Mouse (Mus musculus) urinary bladder, postnatal 10 days (tissue): ENCODE measurements at regions not wholly inside any gene's neighbourhood (a gene's known extent, or its start where the extent isn't known, plus 50 kb on each side); places are given as distances from the start of the nearest gene placed in this dataset.
A peak's percentile ranks its signal among the peaks of the same experiment; 100 is the strongest.

Source experiments
- DNase-seq: peaks from one replicate; pipeline ENCODE4 v3.0.0; 2022; ENCODE audit warnings: low spot score

- no peak for DNase-seq
Measured at GRCm38 (mm10) chr2:161340291-161340690, 231.4 kb upstream of the Chd6 start.

GRCm38 (mm10) chr2:161339327-161340001 is 230.6 kb upstream of the Chd6 start:
- DNase-seq, result no peak

DNA sequence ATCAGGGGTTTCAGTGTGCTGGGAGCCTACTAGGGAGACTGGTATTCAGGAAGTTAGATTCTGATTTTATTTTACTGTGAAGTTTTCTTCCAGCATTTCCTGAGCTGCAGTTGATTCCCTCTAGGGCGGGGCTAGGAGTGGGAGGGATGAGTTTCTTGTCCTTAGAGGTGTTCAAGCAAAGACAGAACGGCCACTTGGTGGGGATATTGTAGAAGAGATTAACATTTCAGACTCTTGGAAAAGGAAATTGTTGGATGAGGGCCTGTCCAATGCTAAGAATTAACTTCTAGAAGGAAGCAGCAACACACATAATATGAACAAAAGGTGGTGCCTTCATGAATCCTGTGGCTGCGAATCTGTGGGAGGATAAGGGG is 230.1 kb upstream of the Chd6 start:
- DNase-seq, result no peak

DNA sequence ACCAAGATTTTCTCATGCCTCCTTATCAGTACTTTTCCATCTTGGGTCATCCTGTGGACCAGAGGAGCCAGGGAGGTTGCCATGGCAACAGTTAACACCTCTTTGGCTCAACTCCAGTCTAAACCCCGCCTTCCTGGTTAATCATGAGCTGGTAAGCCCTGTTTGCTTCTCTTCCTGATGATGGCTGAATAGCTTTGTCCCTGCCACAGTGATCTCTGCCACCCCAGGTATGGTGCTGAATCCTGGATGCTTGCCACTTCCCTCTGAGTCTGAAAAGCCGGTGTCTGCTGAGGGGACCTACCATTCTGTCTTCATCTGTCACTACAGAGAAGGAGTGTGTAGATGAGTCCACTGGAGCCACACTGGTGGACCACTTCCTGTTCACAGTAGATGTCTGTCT is 223.8 kb upstream of the Chd6 start:
- DNase-seq, result no peak

DNA sequence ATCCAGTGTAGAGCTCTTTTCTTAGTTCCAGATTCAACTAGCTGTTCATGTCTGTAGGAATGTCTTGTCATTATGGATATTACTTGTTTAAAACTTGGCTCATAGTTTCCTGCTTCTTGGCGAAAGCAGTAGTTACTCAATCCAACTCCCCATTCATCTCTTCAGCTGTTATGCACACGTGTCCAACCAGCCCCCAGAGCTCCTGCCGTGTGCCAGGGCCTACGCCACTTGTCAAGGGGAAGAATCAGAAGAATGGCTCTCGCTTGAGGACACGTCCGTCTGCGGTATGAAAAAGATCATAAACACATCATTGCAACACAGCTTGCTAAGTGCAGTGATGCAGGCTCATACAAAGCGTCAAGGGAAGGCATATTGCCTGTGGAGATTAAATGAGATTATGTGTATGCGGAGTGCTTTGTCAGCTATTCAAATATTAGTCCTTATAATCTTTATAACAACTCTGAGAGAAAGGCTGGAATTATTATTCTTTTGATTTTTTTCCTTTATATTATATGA is 223.0 kb upstream of the Chd6 start:
- no peak for DNase-seq

DNA sequence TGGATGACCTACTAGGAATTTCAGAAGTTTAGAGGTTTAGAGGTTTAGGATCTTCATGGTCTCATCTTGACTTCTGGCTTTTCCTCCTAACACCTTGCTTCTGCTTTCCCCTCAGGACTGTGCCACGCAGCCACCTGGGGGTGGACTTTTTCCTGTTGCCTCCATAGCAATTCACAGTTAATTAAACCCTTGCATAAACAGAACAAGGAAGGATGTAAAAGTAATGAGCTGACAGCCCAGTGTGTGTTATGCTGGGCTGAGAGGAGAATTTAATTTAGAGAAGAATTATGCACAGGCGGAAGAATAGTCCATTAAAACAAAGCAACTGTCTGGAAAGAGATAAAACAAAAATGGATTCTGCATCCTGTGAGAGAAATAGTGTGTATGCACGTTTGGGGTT is 193.9 kb upstream of the Chd6 start:
- DNase-seq, result no peak

GRCm38 (mm10) chr2:161268861-161269413 is 160.1 kb upstream of the Chd6 start:
- no peak for DNase-seq

- DNase-seq, result no peak
Measured at GRCm38 (mm10) chr2:161266476-161266875, 157.6 kb upstream of the Chd6 start.

DNA sequence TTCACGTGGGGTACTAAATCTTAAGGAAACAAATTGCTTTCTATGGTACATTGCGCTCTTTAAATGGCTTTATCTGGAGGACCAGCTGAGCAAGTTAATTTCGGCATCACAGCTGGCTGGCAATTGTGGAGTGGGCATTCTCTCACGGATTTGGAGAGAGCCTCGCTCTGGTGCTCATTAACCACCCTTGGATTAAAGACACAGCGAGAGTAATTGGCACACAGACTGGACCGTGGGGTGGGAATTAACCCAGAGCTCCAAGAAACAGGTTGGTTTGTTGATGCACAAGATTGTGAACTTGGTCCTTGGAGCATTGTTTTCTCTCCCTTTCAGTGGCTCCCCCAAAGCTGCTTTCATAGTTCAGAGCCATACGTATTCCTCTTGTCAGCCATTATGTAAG is 156.3 kb upstream of the Chd6 start:
- no peak for DNase-seq

- no peak for DNase-seq
Measured at GRCm38 (mm10) chr2:161252761-161253160, 143.9 kb upstream of the Chd6 start.

DNA sequence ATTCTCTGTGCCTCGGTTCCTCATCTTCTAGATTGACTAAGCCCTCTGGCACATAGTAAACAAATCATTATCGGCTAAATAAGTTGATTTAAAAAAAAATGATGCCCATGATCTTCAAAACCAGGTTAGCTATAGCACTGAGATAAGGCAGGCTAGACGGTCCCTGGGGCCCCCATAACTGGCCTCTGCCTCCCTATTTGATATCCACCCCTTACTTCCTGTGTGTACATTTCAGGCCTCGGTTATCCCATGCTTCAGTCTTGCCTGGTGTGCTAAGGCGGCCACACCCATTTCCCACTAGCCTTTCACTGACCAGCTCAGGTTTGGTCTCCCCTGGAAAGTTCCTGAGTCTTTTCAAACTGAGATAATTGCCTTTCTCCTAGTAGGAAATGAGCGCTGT is 132.8 kb upstream of the Chd6 start:
- DNase-seq, result no peak

- DNase-seq, result no peak
Measured at GRCm38 (mm10) chr2:161237280-161237819, 128.5 kb upstream of the Chd6 start.

DNA sequence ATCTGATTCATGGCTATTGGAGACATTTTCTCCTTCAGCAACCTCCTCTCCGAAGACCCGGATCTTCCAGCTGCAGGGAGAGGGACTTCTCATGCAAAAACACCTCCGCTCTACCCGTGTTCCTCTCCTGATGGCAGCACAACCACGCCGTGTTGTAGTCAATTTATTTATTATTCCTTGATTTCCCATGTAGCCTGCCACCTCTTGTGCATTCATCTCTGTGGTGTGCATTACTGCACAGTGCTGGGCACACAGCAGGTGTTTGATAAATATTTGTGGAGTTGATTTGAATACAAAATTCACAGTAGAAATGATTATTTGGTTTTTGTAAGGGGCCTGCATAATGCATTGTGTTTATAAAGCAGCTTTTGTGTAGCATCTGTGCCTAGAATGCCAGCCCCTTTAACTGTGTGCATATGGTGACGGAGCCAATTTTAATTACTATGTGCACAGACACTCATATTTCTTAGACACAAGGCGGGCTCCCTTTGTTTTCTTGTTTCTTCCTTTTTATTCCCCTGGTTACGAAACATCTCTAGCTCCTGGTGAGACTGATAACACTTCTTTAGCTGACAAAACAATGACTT is 124.4 kb upstream of the Chd6 start:
- no peak for DNase-seq

GRCm38 (mm10) chr2:161231405-161231804 is 122.5 kb upstream of the Chd6 start:
- DNase-seq, result no peak

DNA sequence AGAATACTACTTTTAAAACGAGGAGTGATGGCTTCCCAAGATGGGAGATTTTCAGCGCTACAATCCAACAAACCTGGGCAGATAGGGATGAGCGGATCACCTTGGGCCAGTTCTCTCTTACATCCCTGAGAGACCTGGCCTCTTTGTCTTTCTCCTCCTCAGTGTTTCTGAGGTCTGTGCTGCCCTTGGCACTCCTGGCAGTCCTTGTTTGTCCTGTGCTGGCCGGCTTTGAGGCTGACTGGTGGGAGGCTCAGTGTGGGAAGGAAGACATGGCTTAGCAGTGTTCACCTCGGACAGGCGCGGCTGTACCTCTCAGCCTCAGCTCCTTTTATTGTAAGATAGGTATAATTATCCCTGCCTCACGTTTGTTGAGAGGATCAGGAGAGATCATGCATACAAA is 106.9 kb upstream of the Chd6 start:
- no peak for DNase-seq

GRCm38 (mm10) chr2:161214681-161215458 is 106.0 kb upstream of the Chd6 start:
- no peak for DNase-seq

DNA sequence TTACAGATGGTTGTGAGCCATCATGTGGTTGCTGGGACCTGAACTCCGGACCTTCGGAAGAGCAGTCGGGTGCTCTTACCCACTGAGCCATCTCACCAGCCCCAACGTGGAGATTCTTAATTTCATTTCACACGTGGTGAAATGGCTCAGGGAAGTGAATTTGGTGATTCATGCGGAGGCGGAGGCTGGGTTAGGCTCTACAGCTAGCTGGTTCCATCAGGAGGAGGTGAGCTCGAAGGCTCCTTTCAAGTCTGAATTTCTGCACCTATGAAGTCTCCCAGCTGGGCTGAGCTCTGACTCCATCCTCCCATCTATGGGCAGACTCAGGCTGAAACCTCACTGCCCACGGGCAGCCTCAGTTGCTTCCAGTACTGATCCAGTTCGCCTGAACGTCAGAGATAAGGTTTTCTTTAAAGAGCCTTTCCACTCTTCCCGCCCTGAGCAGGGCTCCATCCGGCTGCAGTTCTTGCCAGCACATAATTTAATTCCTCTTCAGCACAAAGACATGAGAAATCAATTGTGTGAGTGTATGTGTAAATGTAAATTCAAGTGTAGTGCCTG is 103.5 kb upstream of the Chd6 start:
- DNase-seq, result no peak

GRCm38 (mm10) chr2:161196713-161197372 is 88.0 kb upstream of the Chd6 start:
- DNase-seq, result no peak

DNA sequence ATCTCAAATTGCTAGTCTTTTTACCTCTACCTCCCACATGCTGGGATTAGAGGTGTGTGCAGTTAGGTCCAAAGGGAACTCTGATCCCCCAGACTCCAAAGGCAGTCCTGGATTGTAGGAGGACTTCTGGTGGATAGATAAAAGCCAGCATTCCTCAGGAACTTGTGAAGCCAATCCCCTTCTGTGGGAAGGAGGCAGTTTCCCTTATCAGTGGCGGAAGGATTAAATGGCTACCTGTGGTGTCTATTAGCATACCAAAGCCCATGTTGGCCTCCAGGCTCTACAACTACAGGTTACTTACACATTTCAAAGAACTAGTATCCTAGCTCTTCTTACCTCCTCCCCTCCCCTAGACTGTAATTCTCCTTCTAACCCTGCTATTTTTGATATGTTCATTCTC is 78.6 kb upstream of the Chd6 start:
- DNase-seq, result no peak

DNA sequence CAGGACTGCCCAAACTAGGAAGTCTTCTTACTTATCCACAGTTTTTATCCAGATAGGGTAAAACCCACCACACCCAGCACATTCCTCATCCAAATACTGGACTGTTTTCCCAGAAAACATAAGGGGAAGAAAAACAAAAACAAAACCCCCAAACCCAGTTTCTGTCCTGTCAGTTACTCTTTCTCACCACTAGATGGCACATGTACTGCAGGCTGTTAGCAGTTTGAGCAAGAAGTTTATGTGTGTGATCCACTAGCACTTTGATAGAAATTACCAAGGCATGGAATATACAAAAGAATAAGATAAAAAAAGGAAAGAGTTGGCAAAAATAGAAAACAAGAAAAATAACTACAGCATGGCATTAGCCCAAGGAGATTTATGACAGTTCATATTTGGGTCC is 76.2 kb upstream of the Chd6 start:
- no peak for DNase-seq

GRCm38 (mm10) chr2:161177355-161178021 is 68.6 kb upstream of the Chd6 start:
- DNase-seq, result peak; percentile 21
